8 mouse cellular contexts compared by ENCODE assay signal in the genomic region with DNA sequence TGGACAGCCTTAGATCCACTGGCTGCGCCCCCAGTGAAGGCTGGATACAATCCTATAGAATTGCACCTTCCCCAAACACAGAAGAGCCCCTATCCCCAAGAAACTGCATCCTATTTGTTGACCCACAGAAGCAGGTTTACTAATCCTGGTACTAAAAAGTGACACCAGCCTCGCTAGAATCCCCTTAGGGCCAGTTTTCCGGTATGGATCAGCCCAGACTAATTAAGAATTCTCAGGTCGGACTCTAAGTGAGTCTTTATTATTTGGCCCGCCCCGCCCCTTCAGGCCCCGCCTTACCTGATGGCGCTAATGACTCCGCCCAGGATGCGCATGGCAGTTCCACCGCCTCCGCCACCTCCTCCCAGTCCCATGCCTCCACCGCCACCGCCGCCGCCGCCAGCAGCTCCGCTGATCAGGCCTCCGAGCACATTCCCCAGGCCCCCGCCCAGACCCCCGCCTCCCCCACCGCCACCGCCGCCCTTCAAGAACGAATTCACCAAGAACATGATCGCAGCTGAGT. TPM values are rescaled to one million over a fixed set of nuclear protein-coding genes. Genes with fewer than 3 reads are reported as not detected.
DNase-seq lines count a peak whose midpoint lies in the region; ATAC-seq and TF ChIP-seq lines count a peak whose summit lies in the region.

No protein-coding gene starts in this region.

- WGBS in lung, embryonic 16.5 days: under 1% methylated on average over 22 of the region's 26 CpGs
- 1% methylated on average over 26 of the region's 26 CpGs for WGBS in olfactory bulb, adult 2 months

- peak overlapping the region; percentile 83 for H3K9ac ChIP-seq in ES-Bruce4 (ENCODE audit: low read depth, poor library complexity, severe bottlenecking)
- H3K9ac ChIP-seq in lung, embryonic 16.5 days (ENCODE audit: low read length): peak overlapping the region; percentile 84

- peak; percentile 92 for DNase-seq in brain, embryonic 14.5 days (ENCODE audit: low read depth)
- peak; percentile 72 for DNase-seq in heart, postnatal 25 days (ENCODE audit: low spot score)
- peak; percentile 68 to 86 for DNase-seq in layer of hippocampus, adult 18-20 months (ENCODE audit: low spot score in 2 of 2)
- peak; percentile 74 for DNase-seq in testis, postnatal 14 days (ENCODE audit: low spot score)

- peaks cover 3% of the 10 kb centered on the region for H3K4me1 ChIP-seq in ES-Bruce4 (ENCODE audit: control insufficient read depth, insufficient read depth, low read length)
- H3K4me1 ChIP-seq in lung, embryonic 16.5 days (replicated peaks; ENCODE audit: control insufficient read depth, insufficient read depth, low read length): peaks cover 20% of the 10 kb centered on the region
- peaks cover 7% of the 10 kb centered on the region for H3K4me1 ChIP-seq in olfactory bulb, adult 2 months (ENCODE audit: control insufficient read depth, insufficient read depth, low read length)

- no peak for TF ChIP-seq CTCF in ES-Bruce4 (IDR thresholded peaks at IDR 0.05; ENCODE audit: low read depth, low read length)
- no peak for TF ChIP-seq CTCF in brain, embryonic 14.5 days (IDR thresholded peaks at IDR 0.05; ENCODE audit: borderline replicate concordance, extremely low read depth, insufficient read depth, insufficient read length)
- no peak for TF ChIP-seq CTCF in olfactory bulb, adult 2 months (IDR thresholded peaks at IDR 0.05; ENCODE audit: insufficient read depth, low read depth, low read length)

- H3K9me3 ChIP-seq in ES-Bruce4 (replicated peaks; ENCODE audit: control insufficient read depth, insufficient read depth, low read length, poor library complexity, severe bottlenecking): no peaks in the 10 kb centered on the region
- no peaks in the 10 kb centered on the region for H3K9me3 ChIP-seq in lung, embryonic 16.5 days (ENCODE audit: control insufficient read depth, low read length)

- peak; percentile 84 for ATAC-seq in erythroid progenitor cell, adult 5-6 weeks (replicated peaks; ENCODE audit: low FRiP score, poor library complexity, severe bottlenecking)
- ATAC-seq in lung, embryonic 16.5 days (ENCODE audit: low read depth): peak; percentile 79

- H3K36me3 ChIP-seq in ES-Bruce4 (ENCODE audit: control insufficient read depth, insufficient read depth, low read length, poor library complexity, severe bottlenecking): peaks cover 28% of the 10 kb centered on the region
- peaks cover 21% of the 10 kb centered on the region for H3K36me3 ChIP-seq in lung, embryonic 16.5 days (ENCODE audit: control insufficient read depth, insufficient read depth, low read length)

- no peaks in the 10 kb centered on the region for H3K27me3 ChIP-seq in ES-Bruce4 (ENCODE audit: control insufficient read depth, insufficient read depth, low read length, poor library complexity, severe bottlenecking)
- no peaks in the 10 kb centered on the region for H3K27me3 ChIP-seq in lung, embryonic 16.5 days (ENCODE audit: control insufficient read depth, insufficient read depth, low read depth, low read length)

- TF ChIP-seq POLR2A in ES-Bruce4 (IDR thresholded peaks at IDR 0.05; ENCODE audit: insufficient read depth, low read length): peak; percentile 43
- TF ChIP-seq POLR2A in brain, embryonic 14.5 days (IDR thresholded peaks at IDR 0.05; ENCODE audit: borderline replicate concordance, extremely low read depth, insufficient read depth, insufficient read length, poor library complexity, severe bottlenecking): peak; percentile 16; the same call in 1 of the 2 replicates
- no peak for TF ChIP-seq POLR2A in olfactory bulb, adult 2 months (IDR thresholded peaks at IDR 0.05; ENCODE audit: insufficient read depth, low read depth, low read length)

- H3K4me2 ChIP-seq in lung, embryonic 16.5 days (ENCODE audit: low read depth, low read length): peak overlapping the region; percentile 66

- intact Hi-C loops in heart, postnatal 25 days (cut with DNase I): no loop called here

- H3K27ac ChIP-seq in ES-Bruce4 (ENCODE audit: insufficient read depth, low read length): peak overlapping the region; percentile 91
- H3K27ac ChIP-seq in lung, embryonic 16.5 days (ENCODE audit: low read length): peak overlapping the region; percentile 90
- no peak overlapping the region for H3K27ac ChIP-seq in olfactory bulb, adult 2 months (ENCODE audit: insufficient read depth, low read depth, low read length)

- TF ChIP-seq EP300 in ES-Bruce4 (IDR thresholded peaks at IDR 0.05; ENCODE audit: insufficient read depth, low read depth, low read length): 0 out of 2 replicates have a peak, but pooled peaks have one; percentile 36

- peak overlapping the region; percentile 93 for H3K4me3 ChIP-seq in ES-Bruce4 (ENCODE audit: low read depth, low read length)
- H3K4me3 ChIP-seq in lung, embryonic 16.5 days (ENCODE audit: low read length): peak overlapping the region; percentile 78
- H3K4me3 ChIP-seq in olfactory bulb, adult 2 months (ENCODE audit: insufficient read depth, low read depth, low read length): peak overlapping the region; percentile 92

RNA-seq across cellular contexts. Expression of gene Capns1, which starts 5.0 kb away (rescaled TPM):
- 359 and 396 TPM in 2 replicates for polyA plus RNA-seq in ES-Bruce4 (2011; ENCODE audit: insufficient read depth, insufficient read length, low read depth, missing spikeins)
- 298 and 304 TPM in 2 replicates for polyA plus RNA-seq in brain, embryonic 14.5 days (2012; rRNA removed)
- total RNA-seq in erythroid progenitor cell, adult 5-6 weeks (2015; ENCODE audit: low replicate concordance): 161 and 183 TPM in 2 replicates
- 48.6 and 66.3 TPM in 2 replicates for total RNA-seq in erythroid progenitor cell, adult 5-6 weeks (2017; ENCODE audit: low replicate concordance)
- 100 to 1,000 TPM; 270 to 283 TPM for total RNA-seq in heart, postnatal 25 days (2021)
- 100 to 1,000 TPM; 205 to 227 TPM for total RNA-seq in layer of hippocampus, adult 18-20 months (2021)
- 91.2 and 99.5 TPM in 2 replicates for polyA plus RNA-seq in lung, embryonic 16.5 days (2015; fragmentation: Nextera tagmentation; extraction: Ambion mirVana)
- 469 TPM in 1 of 2 replicates, not detected in the other for polyA plus RNA-seq in olfactory bulb, adult 2 months (2012; ENCODE audit: insufficient read depth, insufficient read length, low replicate concordance, missing spikeins)

RNA-seq across cellular contexts. Expression of gene Cox7a1, which starts 9.7 kb away (rescaled TPM):
- polyA plus RNA-seq in ES-Bruce4 (2011; ENCODE audit: insufficient read depth, insufficient read length, low read depth, missing spikeins): 21.7 and 21.8 TPM in 2 replicates
- polyA plus RNA-seq in brain, embryonic 14.5 days (2012; rRNA removed): 2.1 and 2.2 TPM in 2 replicates
- not detected in 2 replicates for total RNA-seq in erythroid progenitor cell, adult 5-6 weeks (2015; ENCODE audit: low replicate concordance)
- total RNA-seq in erythroid progenitor cell, adult 5-6 weeks (2017; ENCODE audit: low replicate concordance): not detected in 2 replicates
- 1,000 to 10,000 TPM; 2,700 to 2,749 TPM for total RNA-seq in heart, postnatal 25 days (2021)
- total RNA-seq in layer of hippocampus, adult 18-20 months (2021): 1 to 10 TPM; 3.1 to 4.6 TPM
- polyA plus RNA-seq in lung, embryonic 16.5 days (2015; fragmentation: Nextera tagmentation; extraction: Ambion mirVana): 17.1 and 20.2 TPM in 2 replicates
- polyA plus RNA-seq in olfactory bulb, adult 2 months (2012; ENCODE audit: insufficient read depth, insufficient read length, low replicate concordance, missing spikeins): not detected in 2 replicates

RNA-seq across cellular contexts. Expression of gene Zfp146, which starts 24.1 kb away (rescaled TPM):
- polyA plus RNA-seq in ES-Bruce4 (2011; ENCODE audit: insufficient read depth, insufficient read length, low read depth, missing spikeins): 44.4 and 46.2 TPM in 2 replicates
- 73.1 and 78.5 TPM in 2 replicates for polyA plus RNA-seq in brain, embryonic 14.5 days (2012; rRNA removed)
- 21.3 and 48.2 TPM in 2 replicates for total RNA-seq in erythroid progenitor cell, adult 5-6 weeks (2015; ENCODE audit: low replicate concordance)
- total RNA-seq in erythroid progenitor cell, adult 5-6 weeks (2017; ENCODE audit: low replicate concordance): 33.2 and 35.6 TPM in 2 replicates
- total RNA-seq in heart, postnatal 25 days (2021): 10 to 100 TPM; 27.7 to 31.0 TPM
- total RNA-seq in layer of hippocampus, adult 18-20 months (2021): 10 to 100 TPM; 48.3 to 53.7 TPM
- 13.7 and 14.8 TPM in 2 replicates for polyA plus RNA-seq in lung, embryonic 16.5 days (2015; fragmentation: Nextera tagmentation; extraction: Ambion mirVana)
- polyA plus RNA-seq in olfactory bulb, adult 2 months (2012; ENCODE audit: insufficient read depth, insufficient read length, low replicate concordance, missing spikeins): not detected in 2 replicates

RNA-seq across cellular contexts. Expression of gene Polr2i, which starts 38.1 kb away (rescaled TPM):
- 58.7 and 65.4 TPM in 2 replicates for polyA plus RNA-seq in ES-Bruce4 (2011; ENCODE audit: insufficient read depth, insufficient read length, low read depth, missing spikeins)
- polyA plus RNA-seq in brain, embryonic 14.5 days (2012; rRNA removed): 245 and 362 TPM in 2 replicates
- total RNA-seq in erythroid progenitor cell, adult 5-6 weeks (2015; ENCODE audit: low replicate concordance): 18.4 and 35.0 TPM in 2 replicates
- total RNA-seq in erythroid progenitor cell, adult 5-6 weeks (2017; ENCODE audit: low replicate concordance): 0.76 and 26.8 TPM in 2 replicates
- total RNA-seq in heart, postnatal 25 days (2021): 10 to 100 TPM; 54.6 to 56.6 TPM
- total RNA-seq in layer of hippocampus, adult 18-20 months (2021): 10 to 100 TPM; 55.1 to 59.8 TPM
- polyA plus RNA-seq in lung, embryonic 16.5 days (2015; fragmentation: Nextera tagmentation; extraction: Ambion mirVana): 146 and 152 TPM in 2 replicates
- not detected in 2 replicates for polyA plus RNA-seq in olfactory bulb, adult 2 months (2012; ENCODE audit: insufficient read depth, insufficient read length, low replicate concordance, missing spikeins)

RNA-seq across cellular contexts. Expression of gene Tbcb, which starts 38.4 kb away (rescaled TPM):
- 86.6 and 90.0 TPM in 2 replicates for polyA plus RNA-seq in ES-Bruce4 (2011; ENCODE audit: insufficient read depth, insufficient read length, low read depth, missing spikeins)
- 177 and 180 TPM in 2 replicates for polyA plus RNA-seq in brain, embryonic 14.5 days (2012; rRNA removed)
- 10.9 and 33.9 TPM in 2 replicates for total RNA-seq in erythroid progenitor cell, adult 5-6 weeks (2015; ENCODE audit: low replicate concordance)
- 15.0 and 29.7 TPM in 2 replicates for total RNA-seq in erythroid progenitor cell, adult 5-6 weeks (2017; ENCODE audit: low replicate concordance)
- 10 to 100 TPM; 54.1 to 56.7 TPM for total RNA-seq in heart, postnatal 25 days (2021)
- total RNA-seq in layer of hippocampus, adult 18-20 months (2021): 100 to 1,000 TPM; 128 to 131 TPM
- polyA plus RNA-seq in lung, embryonic 16.5 days (2015; fragmentation: Nextera tagmentation; extraction: Ambion mirVana): 156 and 161 TPM in 2 replicates
- polyA plus RNA-seq in olfactory bulb, adult 2 months (2012; ENCODE audit: insufficient read depth, insufficient read length, low replicate concordance, missing spikeins): not detected in 2 replicates
